Mouse (Mus musculus) bone marrow, adult 2 months (tissue): ENCODE measurements around the gene Khk.

Source experiments
- CTCF ChIP-seq: fragments of 200-500 bp; IDR thresholded peaks from 2 replicates; pipeline ENCODE4 v1.5.1; 2011; ENCODE audit warnings: low read length, control low read depth; ENCODE audit not compliant: control insufficient read depth, insufficient read depth
- POLR2A ChIP-seq: fragments of 200-500 bp; IDR thresholded peaks from 2 replicates; pipeline ENCODE4 v1.6.1; 2011; ENCODE audit warnings: low read depth, mild to moderate bottlenecking, control low read depth, low read length, borderline replicate concordance; ENCODE audit not compliant: control insufficient read depth

DNA sequence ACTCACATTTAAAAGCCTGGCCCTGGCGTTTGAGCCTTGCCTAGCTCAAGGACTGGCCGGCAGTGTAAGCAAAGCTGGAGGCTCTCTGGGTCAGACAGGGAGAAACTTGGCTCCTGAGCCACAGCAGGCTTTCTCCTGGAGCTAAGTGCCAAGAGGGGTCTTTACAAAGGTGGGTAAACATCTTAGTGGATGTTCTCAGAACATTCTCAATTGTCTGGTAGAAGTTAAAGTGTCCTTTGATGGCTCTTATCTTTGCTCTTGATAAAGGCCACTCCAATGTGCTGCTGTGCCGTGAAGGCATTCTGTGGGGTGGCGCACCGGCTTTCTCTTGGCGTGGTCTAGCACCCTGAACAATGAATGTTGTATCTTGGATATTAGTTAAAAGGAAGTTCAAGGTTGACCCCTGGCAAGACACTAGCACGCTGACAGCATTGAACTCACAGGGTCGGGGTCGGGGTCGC lies 1.4 kb downstream of the Khk start:
- TF ChIP-seq CTCF (no peak), POLR2A (no peak)
